Mouse (Mus musculus) cerebellum, adult (tissue): Measurements from ENCODE around the gene Raver1.

Experiments
- ATAC-seq: cut with Nextera tagmentation; 2 replicates; pipeline ENCODE4 v1.9.2; 2017; ENCODE audit warnings: mild to moderate bottlenecking, moderate library complexity, mixed read lengths; ENCODE audit not compliant: insufficient number of reproducible peaks, low FRiP score, low TSS enrichment

Raver1 gene

GRCm38 (mm10) chr9:21091707-21092320 is at the start of gene Raver1, which contains the start of gene Gm38431:
Raver1 (minus strand) TSS chr9:21092008.
Gm38431 (minus strand) TSS chr9:21091997.
- peak; percentile 97 for ATAC-seq

- ATAC-seq, result no peak
Measured at GRCm38 (mm10) chr9:21138386-21138785, 46.6 kb upstream of the Raver1 start.

GRCm38 (mm10) chr9:21137229-21137628 is 45.4 kb upstream of the Raver1 start:
- ATAC-seq, result 0 out of 2 replicates have a peak, but pooled peaks have one; percentile 40

GRCm38 (mm10) chr9:21136401-21136800 is 44.6 kb upstream of the Raver1 start:
- ATAC-seq, result no peak

- ATAC-seq, result no peak
Measured at GRCm38 (mm10) chr9:21135941-21136381, 44.2 kb upstream of the Raver1 start.

- ATAC-seq, result no peak
Measured at GRCm38 (mm10) chr9:21135329-21135890, 43.6 kb upstream of the Raver1 start.

- ATAC-seq, result no peak
Measured at GRCm38 (mm10) chr9:21134595-21135328, 43.0 kb upstream of the Raver1 start.

GRCm38 (mm10) chr9:21133064-21133707 is 41.4 kb upstream of the Raver1 start:
- no peak for ATAC-seq

GRCm38 (mm10) chr9:21132102-21132775 is 40.4 kb upstream of the Raver1 start:
- no peak for ATAC-seq

- peak; percentile 98 for ATAC-seq
Measured at GRCm38 (mm10) chr9:21131059-21131956, 39.5 kb upstream of the Raver1 start, which contains the start of gene Tyk2. Tyk2 (minus strand) TSS chr9:21131243.

- ATAC-seq, result no peak
Measured at GRCm38 (mm10) chr9:21126259-21126627, 34.4 kb upstream of the Raver1 start.

GRCm38 (mm10) chr9:21125502-21126258 is 33.9 kb upstream of the Raver1 start:
- no peak for ATAC-seq

- ATAC-seq, result no peak
Measured at GRCm38 (mm10) chr9:21124837-21125236, 33.0 kb upstream of the Raver1 start.

GRCm38 (mm10) chr9:21121483-21121882 is 29.7 kb upstream of the Raver1 start:
- ATAC-seq, result no peak

- no peak for ATAC-seq
Measured at GRCm38 (mm10) chr9:21117073-21117472, 25.3 kb upstream of the Raver1 start.

- no peak for ATAC-seq
Measured at GRCm38 (mm10) chr9:21115105-21115504, 23.3 kb upstream of the Raver1 start.

GRCm38 (mm10) chr9:21114190-21114589 is 22.4 kb upstream of the Raver1 start:
- ATAC-seq, result 0 out of 2 replicates have a peak, but pooled peaks have one; percentile 58

GRCm38 (mm10) chr9:21113751-21114150 is 21.9 kb upstream of the Raver1 start:
- ATAC-seq, result no peak
